Mouse (Mus musculus) hindbrain, embryonic 14.5 days (tissue): Measurements from ENCODE around the gene Tbc1d22a. TPM values are rescaled to one million over a fixed set of nuclear protein-coding genes. Genes with fewer than 3 reads are reported as not detected.

ENCODE experiments used
- ATAC-seq: fragments of 200-750 bp; cut with Nextera tagmentation; 2 replicates; pipeline ENCODE4 v1.8.0; 2017; ENCODE audit warnings: moderate number of reproducible peaks, mild to moderate bottlenecking, moderate TSS enrichment, moderate library complexity; ENCODE audit not compliant: low FRiP score
- DNase-seq: peaks from one replicate; pipeline ENCODE4 v3.0.0-alpha.2; 2015; ENCODE audit warnings: low spot score
- H3K27ac ChIP-seq: fragments of 300-500 bp; sonication (generic); 2 replicates; pipeline ENCODE4 v1.5.1; 2014; ENCODE audit warnings: mild to moderate bottlenecking, moderate library complexity
- H3K27me3 ChIP-seq: fragments of 300-500 bp; sonication (generic); 2 replicates; pipeline ENCODE4 v1.6.1; 2014; ENCODE audit warnings: mild to moderate bottlenecking, low read length, mixed read lengths; ENCODE audit not compliant: control insufficient read depth, insufficient read depth
- H3K36me3 ChIP-seq: fragments of 300-500 bp; sonication (generic); replicated peaks from 2 replicates; pipeline ENCODE4 v1.6.1; 2014; ENCODE audit not compliant: control insufficient read depth, insufficient read depth
- H3K4me1 ChIP-seq: fragments of 300-500 bp; sonication (generic); replicated peaks from 2 replicates; pipeline ENCODE4 v1.6.1; 2014; ENCODE audit warnings: antibody characterized with exemption, low read length, mixed read lengths; ENCODE audit not compliant: control insufficient read depth, insufficient read depth
- H3K4me2 ChIP-seq: fragments of 300-500 bp; sonication (generic); replicated peaks from 2 replicates; pipeline ENCODE4 v1.6.1; 2014; ENCODE audit warnings: mild to moderate bottlenecking, moderate library complexity
- H3K4me3 ChIP-seq: fragments of 300-500 bp; sonication (generic); replicated peaks from 2 replicates; pipeline ENCODE4 v1.5.1; 2014; ENCODE audit warnings: mild to moderate bottlenecking, low read length
- H3K9ac ChIP-seq: fragments of 300-500 bp; sonication (generic); 2 replicates; pipeline ENCODE4 v1.6.1; 2014
- H3K9me3 ChIP-seq: fragments of 300-500 bp; sonication (generic); 2 replicates; pipeline ENCODE4 v1.6.1; 2016; ENCODE audit warnings: low read length; ENCODE audit not compliant: control insufficient read depth
- WGBS: fragments of 180-500 bp; shearing (Covaris S2); extraction: QIAGEN DNeasy Blood & Tissue Kit; methylation state at CpG from one replicate; pipeline ENCODE4 v1.1.7; 2014; 5-methylcytosine and 5-hydroxymethylcytosine counted together
- polyA plus RNA-seq: library from polyadenylated mRNA; unstranded; fragments of >200 nt; fragmentation: Nextera tagmentation; extraction: Ambion mirVana; gene quantifications from 2 replicates; pipeline ENCODE4 v1.2.1, GENCODE M21; 2014

The Tbc1d22a gene
- polyA plus RNA-seq, 1 experiment from 2014 or later: 10.7 TPM

- Histone ChIP-seq H3K4me1 (peaks cover 49% of the 10 kb centered on the region), H3K4me2 (no peak overlapping the region), H3K9ac (no peak overlapping the region), H3K9me3 (no peaks in the 10 kb centered on the region), H3K27me3 (no peaks in the 10 kb centered on the region), H3K4me3 (no peak overlapping the region), H3K27ac (no peak overlapping the region), H3K36me3 (no peaks in the 10 kb centered on the region)
- 79% methylated on average over 7 of the region's 7 CpGs for WGBS
- ATAC-seq (no peak), DNase-seq (no peak)
Measured at GRCm38 (mm10) chr15:86275754-86276153, 61.5 kb downstream of the Tbc1d22a start.

GRCm38 (mm10) chr15:86276538-86277264 lies 62.4 kb downstream of the Tbc1d22a start:
- Histone ChIP-seq H3K9ac (no peak overlapping the region), H3K4me2 (peak overlapping the region; percentile 31; the same call in 1 of the 2 replicates), H3K9me3 (no peaks in the 10 kb centered on the region), H3K27ac (peak overlapping the region; percentile 76), H3K4me1 (peaks cover 54% of the 10 kb centered on the region), H3K4me3 (no peak overlapping the region), H3K36me3 (no peaks in the 10 kb centered on the region), H3K27me3 (no peaks in the 10 kb centered on the region)
- WGBS: 27% methylated on average over 11 of the region's 11 CpGs
- ATAC-seq: 0 out of 2 replicates have a peak, but pooled peaks have one; percentile 35
- peak; percentile 72 for DNase-seq

- 25% methylated on average over 15 of the region's 15 CpGs for WGBS
- Histone ChIP-seq H3K27ac (peak overlapping the region; percentile 76), H3K9ac (peak overlapping the region; percentile 28), H3K4me3 (no peak overlapping the region), H3K9me3 (no peaks in the 10 kb centered on the region), H3K4me1 (peaks cover 54% of the 10 kb centered on the region), H3K4me2 (peak overlapping the region; percentile 31), H3K36me3 (no peaks in the 10 kb centered on the region), H3K27me3 (no peaks in the 10 kb centered on the region)
- ATAC-seq (peak; percentile 44), DNase-seq (peak; percentile 40)
Measured at GRCm38 (mm10) chr15:86277428-86277827, 63.2 kb downstream of the Tbc1d22a start.

GRCm38 (mm10) chr15:86279059-86279974 lies 65.1 kb downstream of the Tbc1d22a start:
- no peak overlapping the region for H3K27ac ChIP-seq
- H3K4me2 ChIP-seq: no peak overlapping the region
- no peak overlapping the region for H3K4me3 ChIP-seq
- H3K36me3 ChIP-seq: no peaks in the 10 kb centered on the region
- WGBS: 59% methylated on average over 14 of the region's 14 CpGs
- no peaks in the 10 kb centered on the region for H3K9me3 ChIP-seq
- ATAC-seq: no peak
- H3K27me3 ChIP-seq: no peaks in the 10 kb centered on the region
- H3K4me1 ChIP-seq: peaks cover 54% of the 10 kb centered on the region
- H3K9ac ChIP-seq: no peak overlapping the region
- DNase-seq: no peak

- H3K9me3 ChIP-seq: no peaks in the 10 kb centered on the region
- no peaks in the 10 kb centered on the region for H3K36me3 ChIP-seq
- DNase-seq (no peak), ATAC-seq (no peak)
- H3K4me1 ChIP-seq: peaks cover 51% of the 10 kb centered on the region
- H3K27me3 ChIP-seq: no peaks in the 10 kb centered on the region
- 54% methylated on average over 4 of the region's 4 CpGs for WGBS
- H3K9ac ChIP-seq: no peak overlapping the region
- H3K4me2 ChIP-seq: no peak overlapping the region
- H3K27ac ChIP-seq: no peak overlapping the region
- H3K4me3 ChIP-seq: no peak overlapping the region
Measured at GRCm38 (mm10) chr15:86280137-86280536, 65.9 kb downstream of the Tbc1d22a start.

GRCm38 (mm10) chr15:86283238-86283637 lies 69.0 kb downstream of the Tbc1d22a start:
- Histone ChIP-seq H3K27me3 (no peaks in the 10 kb centered on the region), H3K9me3 (no peaks in the 10 kb centered on the region), H3K36me3 (no peaks in the 10 kb centered on the region), H3K9ac (no peak overlapping the region), H3K4me3 (no peak overlapping the region), H3K27ac (no peak overlapping the region), H3K4me2 (no peak overlapping the region), H3K4me1 (peaks cover 20% of the 10 kb centered on the region)
- DNase-seq (no peak), ATAC-seq (no peak)
- 91% methylated on average over 1 of the region's 1 CpGs for WGBS

GRCm38 (mm10) chr15:86285296-86285695 lies 71.0 kb downstream of the Tbc1d22a start:
- Histone ChIP-seq H3K4me2 (no peak overlapping the region), H3K27me3 (no peaks in the 10 kb centered on the region), H3K36me3 (no peaks in the 10 kb centered on the region), H3K9me3 (no peaks in the 10 kb centered on the region), H3K4me1 (peaks cover 12% of the 10 kb centered on the region), H3K27ac (no peak overlapping the region), H3K4me3 (no peak overlapping the region), H3K9ac (no peak overlapping the region)
- 95% methylated on average over 2 of the region's 2 CpGs for WGBS
- no peak for ATAC-seq
- DNase-seq: no peak

- ATAC-seq (no peak), DNase-seq (no peak)
- Histone ChIP-seq H3K4me1 (peaks cover 19% of the 10 kb centered on the region), H3K4me3 (no peak overlapping the region), H3K9me3 (no peaks in the 10 kb centered on the region), H3K9ac (no peak overlapping the region), H3K4me2 (no peak overlapping the region), H3K27me3 (no peaks in the 10 kb centered on the region), H3K27ac (no peak overlapping the region), H3K36me3 (no peaks in the 10 kb centered on the region)
- WGBS: 93% methylated on average over 3 of the region's 3 CpGs
Measured at GRCm38 (mm10) chr15:86290074-86290473, 75.8 kb downstream of the Tbc1d22a start.

GRCm38 (mm10) chr15:86292288-86292687 lies 78.0 kb downstream of the Tbc1d22a start:
- no peak overlapping the region for H3K9ac ChIP-seq
- no peaks in the 10 kb centered on the region for H3K36me3 ChIP-seq
- no peak for ATAC-seq
- H3K4me2 ChIP-seq: no peak overlapping the region
- H3K9me3 ChIP-seq: no peaks in the 10 kb centered on the region
- H3K4me1 ChIP-seq: peaks cover 26% of the 10 kb centered on the region
- DNase-seq: no peak
- no peak overlapping the region for H3K4me3 ChIP-seq
- H3K27ac ChIP-seq: no peak overlapping the region
- H3K27me3 ChIP-seq: no peaks in the 10 kb centered on the region
- 56% methylated on average over 6 of the region's 6 CpGs for WGBS
